Mouse (Mus musculus) MEL (cell line): Measurements from ENCODE around the gene Slc28a2. TPM values are rescaled to one million over a fixed set of nuclear protein-coding genes. Genes with fewer than 3 reads are reported as not detected.
"Not testable (repeated sequence)": the region's sequence is repeated elsewhere in the genome, so short reads cannot be mapped to it uniquely, and the experiment has no call there.

Source experiments
- DNase-seq: peaks from one replicate; pipeline ENCODE4 v3.0.0; 2011; ENCODE audit warnings: low read depth, low spot score
- H3K27ac ChIP-seq: 2 replicates; pipeline ENCODE4 v1.5.1; 2012; ENCODE audit warnings: low read depth, mild to moderate bottlenecking, control low read depth, low read length, moderate library complexity; ENCODE audit not compliant: control insufficient read depth
- H3K27me3 ChIP-seq, 2 experiments: fragments of 150-350 bp in 1 of 2; sonication (generic) in 1 of 2; 2 replicates each; pipeline ENCODE4 v1.6.1; 2012; ENCODE audit warnings: low read length in 2 of 2, mild to moderate bottlenecking in 2 of 2, improper control_type of control experiment in 1 of 2, moderate library complexity in 1 of 2; ENCODE audit not compliant: insufficient read depth in 2 of 2, control insufficient read depth in 1 of 2
- H3K36me3 ChIP-seq, 2 experiments: 2 replicates each; pipeline ENCODE4 v1.6.1; 2012 to 2014; ENCODE audit warnings: low read length in 2 of 2, improper control_type of control experiment in 1 of 2, inconsistent platforms in 1 of 2, mild to moderate bottlenecking in 1 of 2; ENCODE audit not compliant: insufficient read depth in 2 of 2, control insufficient read depth in 1 of 2
- H3K4me1 ChIP-seq, 2 experiments: fragments of 150-350 bp in 1 of 2; sonication (generic) in 1 of 2; 2 replicates each; pipeline ENCODE4 v1.6.1; 2012; ENCODE audit warnings: low read length in 2 of 2, improper control_type of control experiment in 1 of 2, mild to moderate bottlenecking in 1 of 2; ENCODE audit not compliant: insufficient read depth in 2 of 2, control insufficient read depth in 1 of 2
- H3K4me3 ChIP-seq, 2 experiments: fragments of 150-350 bp in 1 of 2; sonication (generic) in 1 of 2; 2 replicates each; pipeline ENCODE4 v1.5.1; 2012; ENCODE audit warnings: low read depth in 2 of 2, low read length in 2 of 2, mild to moderate bottlenecking in 2 of 2, moderate library complexity in 2 of 2, control low read depth in 1 of 2, improper control_type of control experiment in 1 of 2; ENCODE audit not compliant: control insufficient read depth in 1 of 2, insufficient read depth in 1 of 2
- H3K79me2 ChIP-seq: 2 replicates; pipeline ENCODE4 v1.6.1; 2012; ENCODE audit warnings: mild to moderate bottlenecking, low read length, moderate library complexity; ENCODE audit not compliant: control insufficient read depth, poor library complexity, insufficient read depth
- H3K9ac ChIP-seq: 2 replicates; pipeline ENCODE4 v1.6.1; 2012; ENCODE audit warnings: low read depth, mild to moderate bottlenecking, control low read depth, low read length, moderate library complexity; ENCODE audit not compliant: control insufficient read depth, poor library complexity, severe bottlenecking
- H3K9me3 ChIP-seq: fragments of 150-350 bp; sonication (generic); replicated peaks from 2 replicates; pipeline ENCODE4 v1.6.1; 2012; ENCODE audit warnings: mild to moderate bottlenecking, low read length, improper control_type of control experiment, moderate library complexity; ENCODE audit not compliant: insufficient read depth
- CHD2 ChIP-seq: IDR thresholded peaks from 2 replicates; pipeline ENCODE4 v1.6.1; 2011; ENCODE audit warnings: low read length, improper control_type of control experiment
- ELF1 ChIP-seq: IDR thresholded peaks from 2 replicates; pipeline ENCODE4 v1.6.1; 2014; ENCODE audit warnings: low read depth, mild to moderate bottlenecking, inconsistent platforms, low read length, improper control_type of control experiment, moderate library complexity
- EP300 ChIP-seq, 2 experiments: IDR thresholded peaks; 2 replicates each; pipeline ENCODE4 v1.6.1; 2011; ENCODE audit warnings: improper control_type of control experiment in 2 of 2, low read length in 2 of 2, low read depth in 1 of 2, mild to moderate bottlenecking in 1 of 2
- ETS1 ChIP-seq: IDR thresholded peaks from 2 replicates; pipeline ENCODE4 v1.6.1; 2012; ENCODE audit warnings: low read depth, mild to moderate bottlenecking, inconsistent platforms, low read length, improper control_type of control experiment, moderate library complexity
- GATA1 ChIP-seq: IDR thresholded peaks from 2 replicates; pipeline ENCODE4 v1.6.1; 2011; ENCODE audit warnings: low read depth, low read length, improper control_type of control experiment
- JUND ChIP-seq: IDR thresholded peaks from 2 replicates; pipeline ENCODE4 v1.6.1; 2011; ENCODE audit warnings: low read depth, mild to moderate bottlenecking, improper control_type of control experiment, low read length
- KAT2A ChIP-seq: conservative IDR thresholded peaks from 2 replicates; pipeline ENCODE4 v1.6.1; 2012; ENCODE audit warnings: low read depth, low read length, improper control_type of control experiment, inconsistent platforms
- MAX ChIP-seq: IDR thresholded peaks from 2 replicates; pipeline ENCODE4 v1.6.1; 2011; ENCODE audit warnings: low read length, improper control_type of control experiment
- MAZ ChIP-seq: IDR thresholded peaks from 2 replicates; pipeline ENCODE4 v1.6.1; 2012; ENCODE audit warnings: low read depth, mild to moderate bottlenecking, inconsistent platforms, low read length, improper control_type of control experiment
- MYB ChIP-seq: IDR thresholded peaks from 2 replicates; pipeline ENCODE4 v1.6.1; 2011; ENCODE audit warnings: mild to moderate bottlenecking, low read depth, low read length, improper control_type of control experiment
- NELFE ChIP-seq: IDR thresholded peaks from 2 replicates; pipeline ENCODE4 v1.6.1; 2011; ENCODE audit warnings: low read depth, low read length, improper control_type of control experiment
- NRF1 ChIP-seq: IDR thresholded peaks from 2 replicates; pipeline ENCODE4 v1.6.1; 2014; ENCODE audit warnings: low read depth, mild to moderate bottlenecking, inconsistent platforms, low read length, improper control_type of control experiment, moderate library complexity; ENCODE audit not compliant: poor library complexity, insufficient read depth, severe bottlenecking
- RAD21 ChIP-seq: IDR thresholded peaks from 2 replicates; pipeline ENCODE4 v1.6.1; 2011; ENCODE audit warnings: mild to moderate bottlenecking, low read depth, low read length, improper control_type of control experiment
- RCOR1 ChIP-seq: IDR thresholded peaks from 2 replicates; pipeline ENCODE4 v1.6.1; 2012; ENCODE audit warnings: low read depth, mild to moderate bottlenecking, inconsistent platforms, low read length, improper control_type of control experiment
- SMC3 ChIP-seq: IDR thresholded peaks from 2 replicates; pipeline ENCODE4 v1.6.1; 2011; ENCODE audit warnings: low read depth, low read length, improper control_type of control experiment
- TAL1 ChIP-seq: IDR thresholded peaks from 2 replicates; pipeline ENCODE4 v1.6.1; 2012; ENCODE audit warnings: mild to moderate bottlenecking, inconsistent platforms, low read length, moderate library complexity, mixed read lengths
- TCF12 ChIP-seq: IDR thresholded peaks from 2 replicates; pipeline ENCODE4 v1.6.1; 2014; ENCODE audit warnings: low read depth, mild to moderate bottlenecking, inconsistent platforms, low read length, improper control_type of control experiment, moderate library complexity
- UBTF ChIP-seq: IDR thresholded peaks from 2 replicates; pipeline ENCODE4 v1.6.1; 2012; ENCODE audit warnings: low read depth, mild to moderate bottlenecking, inconsistent platforms, low read length, improper control_type of control experiment, moderate library complexity, borderline replicate concordance; ENCODE audit not compliant: insufficient read depth
- USF1 ChIP-seq: IDR thresholded peaks from 2 replicates; pipeline ENCODE4 v1.6.1; 2014; ENCODE audit warnings: low read depth, mild to moderate bottlenecking, inconsistent platforms, low read length, improper control_type of control experiment, moderate library complexity
- ZMIZ1 ChIP-seq: IDR thresholded peaks from 2 replicates; pipeline ENCODE4 v1.6.1; 2012; ENCODE audit warnings: low read depth, mild to moderate bottlenecking, inconsistent platforms, low read length, improper control_type of control experiment, moderate library complexity
- ZNF384 ChIP-seq: IDR thresholded peaks from 2 replicates; pipeline ENCODE4 v1.6.1; 2012; ENCODE audit warnings: low read depth, mild to moderate bottlenecking, inconsistent platforms, low read length, improper control_type of control experiment
- polyA plus RNA-seq, 2 experiments: library from polyadenylated mRNA; stranded (reverse) in 1 of 2; unstranded in 1 of 2; fragments of >175 nt in 1 of 2; fragments of >200 nt in 1 of 2; gene quantifications; 2 replicates each; pipeline versions ENCODE4 v1.2.1 to v1.2.4; 2012; ENCODE audit warnings: low replicate concordance in 2 of 2, low read depth in 1 of 2; ENCODE audit not compliant: insufficient read length in 2 of 2, insufficient read depth in 1 of 2, missing spikeins in 1 of 2
- total RNA-seq: library from RNA; depleted of rRNA; stranded (reverse); fragments of 300-350 nt; gene quantifications from 2 replicates; pipeline ENCODE4 v1.2.3, GENCODE M21; 2012

Slc28a2 gene
- total and polyA plus RNA-seq, 3 experiments, result 1.3 to 2.6 TPM; not detected in 1

DNA sequence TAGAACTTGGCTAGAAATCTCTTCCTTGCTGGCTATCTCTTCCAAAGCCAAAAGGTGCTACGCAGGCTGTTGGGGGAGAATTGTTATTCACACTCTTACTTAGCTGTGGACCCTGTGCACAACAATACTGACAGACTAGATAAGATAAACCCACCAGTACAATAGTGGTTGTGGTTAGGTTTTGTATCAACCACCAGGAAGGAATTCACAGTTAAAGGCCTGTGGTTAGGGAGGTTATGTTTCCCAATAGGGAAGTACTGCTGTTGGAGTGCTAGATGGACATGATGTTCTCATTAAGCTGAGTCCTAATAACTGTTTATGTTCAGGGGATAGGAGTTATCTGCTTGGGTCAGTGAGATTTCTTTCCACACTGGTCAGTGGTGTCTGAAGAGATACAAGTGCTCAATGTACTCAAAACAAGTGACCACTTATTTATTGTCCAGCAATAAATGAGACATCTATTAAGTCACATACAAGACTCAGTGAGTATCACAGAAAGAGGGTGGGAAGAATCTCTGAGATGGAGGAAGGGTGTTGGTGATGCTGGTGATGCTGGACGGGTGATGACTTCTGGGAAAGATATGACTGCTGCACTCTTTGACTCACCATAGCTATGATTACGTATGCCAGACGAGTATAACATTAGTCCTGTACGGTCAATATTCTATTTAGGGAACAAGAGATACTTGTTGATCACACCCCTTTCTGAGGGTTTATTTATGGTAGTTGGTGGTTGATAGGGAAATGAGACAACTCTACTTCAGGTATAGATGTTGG is 12.6 kb downstream of the Slc28a2 start:
- not testable (repeated sequence) for H3K9ac ChIP-seq, H3K27me3 ChIP-seq, H3K4me3 ChIP-seq, H3K9me3 ChIP-seq, H3K27ac ChIP-seq, H3K36me3 ChIP-seq, H3K4me1 ChIP-seq, H3K79me2 ChIP-seq
- TF ChIP-seq EP300 (IDR thresholded peaks at IDR 0.05; ENCODE audit: low read depth in 1 of 2, low read length in 2 of 2) (peak; percentile 59 to 71; a peak in 3 of 4 replicates), TAL1 (peak; percentile 31), TCF12 (peak; percentile 63; the same call in 1 of the 2 replicates), GATA1 (peak; percentile 41; the same call in 1 of the 2 replicates), RCOR1 (peak; percentile 48; the same call in 1 of the 2 replicates), ETS1 (peak; percentile 12; the same call in 1 of the 2 replicates)
- DNase-seq, result peak; percentile 63

DNA sequence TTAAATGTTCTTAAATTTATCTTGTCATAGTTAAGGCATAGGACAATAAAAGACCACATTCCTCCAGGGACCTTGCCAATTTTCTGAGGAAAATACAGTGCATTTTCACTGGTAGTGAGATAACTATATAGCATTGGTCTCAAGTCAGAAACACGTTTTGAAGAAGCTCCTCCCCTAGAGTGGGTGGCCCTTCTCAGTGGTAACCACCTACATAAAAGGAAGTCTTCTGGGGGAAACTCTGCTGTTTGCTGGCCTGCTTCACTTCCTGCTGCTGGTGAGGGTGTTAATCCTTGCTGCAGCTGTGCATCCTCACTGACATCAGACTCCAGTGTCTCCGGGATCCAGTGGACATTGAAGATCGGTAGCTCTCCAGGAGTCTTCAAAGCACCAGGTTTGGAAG is 14.2 kb downstream of the Slc28a2 start:
- not testable (repeated sequence) for H3K4me1 ChIP-seq, H3K27ac ChIP-seq, H3K36me3 ChIP-seq, DNase-seq, H3K9ac ChIP-seq, H3K9me3 ChIP-seq, H3K27me3 ChIP-seq, H3K79me2 ChIP-seq, H3K4me3 ChIP-seq

DNA sequence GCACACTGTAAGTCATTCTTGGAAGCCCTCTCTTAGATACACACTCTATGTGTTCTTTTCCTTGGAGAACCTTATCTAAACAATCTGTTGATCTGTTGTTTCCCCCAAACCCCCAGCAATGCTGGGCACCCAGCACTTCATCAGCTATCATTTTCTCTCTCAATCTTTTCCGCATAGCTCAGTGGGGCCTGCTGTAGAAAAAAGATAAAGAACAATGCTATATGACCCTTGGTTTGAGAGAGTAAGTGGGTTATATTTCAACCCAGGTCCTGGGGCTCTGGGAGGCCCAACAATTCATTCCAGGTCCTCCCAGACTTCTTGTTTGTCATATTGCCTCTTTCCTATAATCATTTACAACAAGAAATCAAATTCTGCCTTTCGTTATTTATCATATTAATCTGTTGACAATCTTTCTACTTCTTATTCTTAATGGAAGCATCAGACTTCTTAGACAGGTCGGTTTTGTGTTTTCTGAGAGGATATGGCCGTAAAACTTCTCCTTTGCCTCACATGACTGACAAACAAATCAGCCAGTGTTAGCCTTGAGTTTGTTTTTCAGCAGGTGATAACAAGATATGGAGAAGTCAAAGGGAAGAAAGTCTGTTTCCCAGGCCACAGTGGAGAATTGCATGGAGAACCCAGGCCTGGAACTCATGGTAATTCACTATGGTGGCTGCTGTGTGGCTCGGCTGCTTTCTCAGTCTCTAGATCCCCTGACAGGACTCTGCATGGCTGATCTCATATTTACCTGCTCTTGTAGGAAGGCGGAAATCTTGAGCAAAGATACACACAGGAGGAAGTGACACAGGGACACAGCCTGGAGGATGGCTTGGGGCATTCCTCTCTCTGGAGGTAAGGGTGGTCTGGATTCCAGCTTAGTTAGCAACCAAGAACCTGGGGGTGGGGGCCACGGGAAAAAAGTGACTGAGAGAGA is 15.0 kb downstream of the Slc28a2 start:
- TF ChIP-seq USF1, result no peak
- no peak for TF ChIP-seq NRF1
- TF ChIP-seq ZMIZ1, result no peak
- TF ChIP-seq ELF1, result no peak
- TF ChIP-seq SMC3, result no peak
- no peak for TF ChIP-seq UBTF
- TF ChIP-seq JUND, result no peak
- TF ChIP-seq ETS1, result no peak
- TF ChIP-seq CHD2, result no peak
- no peak for TF ChIP-seq MYB
- no peak for TF ChIP-seq KAT2A
- no peak for TF ChIP-seq NELFE
- no peak for TF ChIP-seq EP300 (IDR thresholded peaks at IDR 0.05; ENCODE audit: low read depth in 1 of 2, low read length in 2 of 2)
- no peak for TF ChIP-seq RAD21
- no peak for TF ChIP-seq MAX
- no peak for TF ChIP-seq ZNF384
- TF ChIP-seq MAZ, result no peak
- no peak for TF ChIP-seq TCF12
- Histone ChIP-seq H3K9ac (no peak overlapping the region), H3K4me3 (no peak overlapping the region), H3K9me3 (no peaks in the 10 kb centered on the region), H3K79me2 (no peaks in the 10 kb centered on the region), H3K27me3 (no peaks in the 10 kb centered on the region), H3K4me1 (no peaks in the 10 kb centered on the region; a peak in 1 of 4 replicates), H3K36me3 (peaks cover 0 to 4% of the 10 kb centered on the region in 2 experiments; a peak in 2 of 4 replicates), H3K27ac (no peak overlapping the region)
- no peak for DNase-seq
